ENCODE assay signal across 21 mouse cellular contexts in genomic region chr13:102792157-102792556, GRCm38 (mm10).
"Had no signal": no experiment of that assay in that cellular context is flagged by ENCODE, and none has a peak within 500 bp of the region (broad histone marks: within the 10 kb centered on the region; RNA-seq: fewer than 3 reads in every experiment).

No protein-coding gene starts in this region.

- H3K4me1 ChIP-seq: limb, embryonic 12.5 days; limb, embryonic 15.5 days; liver, embryonic 12.5 days; liver, embryonic 15.5 days; midbrain, embryonic 12.5 days; midbrain, embryonic 15.5 days; neural tube, embryonic 12.5 days; neural tube, embryonic 15.5 days had no signal

- H3K9ac ChIP-seq: limb, embryonic 12.5 days; limb, embryonic 15.5 days; liver, embryonic 12.5 days; liver, embryonic 15.5 days; midbrain, embryonic 12.5 days; midbrain, embryonic 15.5 days; neural tube, embryonic 12.5 days; neural tube, embryonic 15.5 days had no signal

- H3K27me3 ChIP-seq: limb, embryonic 12.5 days; limb, embryonic 15.5 days; liver, embryonic 12.5 days; liver, embryonic 15.5 days; midbrain, embryonic 12.5 days; midbrain, embryonic 15.5 days; neural tube, embryonic 12.5 days; neural tube, embryonic 15.5 days had no signal

- H3K9me3 ChIP-seq: limb, embryonic 12.5 days; limb, embryonic 15.5 days; liver, embryonic 12.5 days; liver, embryonic 15.5 days; midbrain, embryonic 12.5 days; midbrain, embryonic 15.5 days; neural tube, embryonic 12.5 days; neural tube, embryonic 15.5 days had no signal

- H3K27ac ChIP-seq: left cerebral cortex, adult 2 months; limb, embryonic 12.5 days; limb, embryonic 15.5 days; liver, embryonic 12.5 days; liver, embryonic 15.5 days; midbrain, embryonic 12.5 days; midbrain, embryonic 15.5 days; neural tube, embryonic 12.5 days; neural tube, embryonic 15.5 days had no signal

- H3K4me3 ChIP-seq: left cerebral cortex, adult 2 months; limb, embryonic 12.5 days; limb, embryonic 15.5 days; liver, embryonic 12.5 days; liver, embryonic 15.5 days; midbrain, embryonic 12.5 days; midbrain, embryonic 15.5 days; neural tube, embryonic 12.5 days; neural tube, embryonic 15.5 days had no signal

- H3K4me2 ChIP-seq: limb, embryonic 12.5 days; limb, embryonic 15.5 days; liver, embryonic 12.5 days; liver, embryonic 15.5 days; midbrain, embryonic 12.5 days; midbrain, embryonic 15.5 days; neural tube, embryonic 12.5 days; neural tube, embryonic 15.5 days had no signal

- ATAC-seq: intestine, embryonic 16.5 days; liver, embryonic 12.5 days; midbrain, embryonic 15.5 days had no signal

- H3K36me3 ChIP-seq: liver, embryonic 15.5 days; midbrain, embryonic 15.5 days had no signal

- DNase-seq: kidney, adult 2 months; kidney, postnatal 10 days; kidney, postnatal 36 days; layer of hippocampus, postnatal 36 days; left cerebral cortex, postnatal 4 days; lung, adult 2 months; lung, postnatal 36 days; right cerebral cortex, adult 18-20 months; right cerebral cortex, postnatal 14 days; right cerebral cortex, postnatal 4 days; thymus, postnatal 25 days had no signal
